Mouse (Mus musculus): Measurements from ENCODE around the gene Ubc.

Ubc gene

GRCm38 (mm10) chr5:125382673-125383558, 7.1 kb downstream of the Ubc start:
- peak; percentile 82 for DNase-seq (ENCODE audit: low spot score)

DNA sequence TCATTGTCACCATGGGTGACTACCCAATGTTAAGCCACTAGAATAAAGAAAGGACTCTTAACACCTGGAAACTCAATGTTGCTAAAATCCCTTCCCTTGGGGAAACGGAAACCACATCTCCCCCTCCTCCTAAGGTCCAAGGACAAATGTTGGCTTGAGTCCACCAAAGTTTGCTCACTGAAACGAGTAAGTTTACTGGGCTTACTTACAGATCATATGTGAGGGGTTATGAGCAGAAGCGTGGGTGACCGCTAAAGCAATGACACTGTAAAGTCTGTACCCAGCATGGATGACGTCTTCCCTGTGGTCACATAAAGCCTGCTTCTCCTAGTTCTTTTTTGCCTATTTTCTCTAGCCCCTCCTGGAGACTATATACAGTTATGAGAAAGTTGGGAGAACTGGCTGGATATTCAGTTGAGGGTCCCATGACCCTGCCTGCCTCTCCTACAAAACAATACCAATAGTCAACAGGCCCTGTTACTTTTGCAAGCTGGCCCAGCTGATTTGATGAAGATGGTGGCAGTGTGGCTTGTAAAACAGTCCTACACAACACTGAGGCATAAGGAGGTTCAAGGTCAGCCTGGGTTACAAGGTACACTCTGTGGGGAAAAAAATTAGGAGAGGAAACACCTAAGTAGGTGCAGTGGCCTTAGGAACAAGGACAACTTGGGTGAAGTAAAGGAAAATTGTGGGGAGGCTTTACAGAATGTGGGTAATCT, 7.9 kb downstream of the Ubc start:
- DNase-seq (ENCODE audit: low spot score): no peak

- no peak for DNase-seq (ENCODE audit: low spot score)
Observed at GRCm38 (mm10) chr5:125378919-125379318, 11.1 kb downstream of the Ubc start.

DNA sequence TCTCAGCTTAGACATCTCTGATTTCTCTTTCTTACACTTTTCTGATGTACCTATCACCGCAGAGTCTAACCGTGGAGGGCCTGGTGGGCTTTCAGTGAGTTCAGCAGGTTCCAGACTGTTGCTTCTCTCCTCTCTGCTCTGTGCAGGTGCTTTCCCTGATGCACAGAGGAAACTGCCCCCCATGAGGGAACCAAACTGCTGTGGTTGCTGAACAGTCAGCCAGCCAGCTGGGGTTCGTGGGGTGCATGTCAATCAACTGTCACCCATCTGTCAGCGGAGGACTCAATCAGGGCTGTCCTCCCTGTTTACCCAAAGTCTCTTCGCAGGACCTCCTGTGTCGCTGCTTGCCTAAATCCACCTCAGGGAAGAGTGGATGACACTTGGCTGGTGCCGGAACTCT, 12.8 kb downstream of the Ubc start:
- no peak for DNase-seq (ENCODE audit: low spot score)

GRCm38 (mm10) chr5:125375871-125376270, 14.1 kb downstream of the Ubc start:
- DNase-seq (ENCODE audit: low spot score): no peak

GRCm38 (mm10) chr5:125372027-125372426, 18.0 kb downstream of the Ubc start:
- DNase-seq (ENCODE audit: low spot score): no peak

GRCm38 (mm10) chr5:125370950-125371693, 18.9 kb downstream of the Ubc start:
- DNase-seq (ENCODE audit: low spot score): no peak

DNA sequence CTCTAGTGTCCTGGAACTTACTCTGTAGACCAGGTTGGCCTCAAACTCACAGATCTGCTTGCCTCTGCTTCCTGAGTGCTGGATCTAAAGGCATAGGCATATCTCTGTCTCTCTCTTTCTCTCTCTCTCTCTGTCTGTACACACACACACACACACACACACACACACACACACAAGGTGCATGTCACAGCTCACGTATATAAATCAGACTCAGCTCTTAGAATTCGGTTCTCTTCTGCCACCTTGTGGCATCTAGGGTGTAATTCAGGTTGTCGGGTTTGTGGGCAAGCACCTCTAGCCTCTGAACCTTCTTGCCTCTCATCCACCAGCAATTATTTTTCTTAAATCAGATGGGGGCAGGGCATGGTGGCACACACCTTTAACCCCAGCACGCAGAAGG, 21.4 kb downstream of the Ubc start:
- peak; percentile 86 for DNase-seq (ENCODE audit: low spot score)

DNA sequence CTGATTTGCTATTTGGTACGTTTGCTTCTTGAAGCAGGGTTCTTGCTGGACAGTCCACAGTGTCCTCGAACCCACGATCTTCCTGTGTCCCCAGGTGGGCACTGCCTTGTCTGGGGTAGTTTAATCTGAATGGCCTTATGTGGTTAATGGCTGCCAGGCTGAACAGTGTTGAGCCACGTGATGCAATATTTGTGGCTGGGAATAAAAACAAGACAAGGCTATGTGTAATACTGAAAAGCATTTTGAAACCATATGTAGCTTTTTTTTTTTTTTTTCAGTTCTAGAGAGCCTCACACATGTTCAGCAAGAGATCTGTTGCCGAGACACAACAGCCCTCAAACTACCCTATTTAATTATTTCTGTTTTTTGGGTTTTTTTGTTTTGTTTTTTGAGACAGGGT, 21.8 kb downstream of the Ubc start:
- DNase-seq (ENCODE audit: low spot score): no peak

DNA sequence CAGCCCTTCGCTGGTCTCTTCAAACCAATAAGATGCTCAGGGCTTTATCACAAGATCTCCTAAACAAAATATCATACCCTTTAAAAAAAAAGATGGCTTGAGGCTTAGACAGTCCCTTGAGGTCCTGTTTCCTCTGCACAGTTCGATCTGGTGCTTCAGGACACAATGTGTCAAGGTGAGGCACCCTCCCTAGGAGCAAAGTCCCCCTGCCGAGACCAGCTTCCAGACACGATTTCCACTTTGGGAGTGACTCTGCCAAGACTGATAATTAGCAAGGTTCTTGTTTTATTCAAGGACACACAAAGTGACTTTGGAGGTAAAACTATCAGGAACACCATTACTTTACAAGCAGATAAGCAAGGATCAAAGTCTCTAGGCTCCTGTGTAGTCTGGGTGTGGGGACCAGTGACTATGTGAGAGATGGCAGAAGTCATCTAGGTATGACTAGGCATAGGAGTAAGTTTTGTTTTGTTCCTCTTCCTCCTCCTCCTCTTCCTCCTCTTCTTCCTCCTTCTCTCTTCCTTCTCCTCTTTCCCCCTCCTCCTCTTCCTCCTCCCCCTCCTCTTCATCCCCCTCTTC, 25.1 kb downstream of the Ubc start:
- no peak for DNase-seq (ENCODE audit: low spot score)

DNA sequence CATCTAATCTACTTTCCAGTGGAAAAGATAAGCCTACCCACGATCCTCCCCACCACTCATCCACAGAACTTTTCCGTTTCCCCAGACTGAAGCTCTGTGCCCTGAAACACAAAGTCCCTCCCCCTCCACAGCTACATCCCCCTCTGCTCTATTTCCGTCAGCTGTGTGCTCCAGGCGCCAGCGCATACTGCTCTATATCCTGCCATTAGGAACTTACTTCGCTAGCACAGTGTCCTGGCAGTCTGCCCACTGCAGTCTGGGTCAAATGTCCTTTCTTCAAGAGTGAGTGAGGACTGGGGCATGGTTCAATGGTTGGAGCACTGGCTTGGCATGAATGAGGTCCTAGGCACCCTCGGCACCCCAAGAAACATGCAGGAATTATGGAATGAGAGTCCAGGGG, 26.1 kb downstream of the Ubc start:
- DNase-seq (ENCODE audit: low spot score): no peak

DNA sequence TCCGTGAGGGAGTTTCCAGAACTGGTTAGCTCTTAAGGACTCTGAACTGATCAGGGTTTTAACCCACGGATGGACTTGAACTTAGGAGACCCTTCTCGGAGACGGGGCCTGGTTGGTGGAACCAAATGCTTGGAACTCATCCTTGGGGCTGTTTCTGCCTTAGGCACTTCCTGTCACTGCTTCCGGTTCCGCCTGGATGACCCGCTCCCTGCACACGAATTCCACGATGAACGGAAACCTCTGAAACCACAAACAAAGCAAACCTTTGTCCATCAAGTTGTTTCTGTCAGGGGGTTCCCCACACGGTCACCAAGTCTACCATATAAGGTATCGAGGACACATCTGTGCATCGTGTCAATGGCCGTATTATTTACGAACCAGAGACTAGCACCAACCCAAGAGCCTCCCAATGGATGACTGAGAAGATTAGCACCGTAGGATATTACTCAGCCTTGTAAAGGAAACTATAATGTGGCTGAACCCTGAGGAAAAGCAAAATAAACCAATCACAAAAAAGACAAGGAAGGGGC, 29.0 kb downstream of the Ubc start:
- no peak for DNase-seq (ENCODE audit: low spot score)

- DNase-seq (ENCODE audit: low spot score): peak; percentile 58
Observed at GRCm38 (mm10) chr5:125360566-125360965, 29.4 kb downstream of the Ubc start.

- DNase-seq (ENCODE audit: low spot score): no peak
Observed at GRCm38 (mm10) chr5:125358270-125358608, 31.8 kb downstream of the Ubc start.

DNA sequence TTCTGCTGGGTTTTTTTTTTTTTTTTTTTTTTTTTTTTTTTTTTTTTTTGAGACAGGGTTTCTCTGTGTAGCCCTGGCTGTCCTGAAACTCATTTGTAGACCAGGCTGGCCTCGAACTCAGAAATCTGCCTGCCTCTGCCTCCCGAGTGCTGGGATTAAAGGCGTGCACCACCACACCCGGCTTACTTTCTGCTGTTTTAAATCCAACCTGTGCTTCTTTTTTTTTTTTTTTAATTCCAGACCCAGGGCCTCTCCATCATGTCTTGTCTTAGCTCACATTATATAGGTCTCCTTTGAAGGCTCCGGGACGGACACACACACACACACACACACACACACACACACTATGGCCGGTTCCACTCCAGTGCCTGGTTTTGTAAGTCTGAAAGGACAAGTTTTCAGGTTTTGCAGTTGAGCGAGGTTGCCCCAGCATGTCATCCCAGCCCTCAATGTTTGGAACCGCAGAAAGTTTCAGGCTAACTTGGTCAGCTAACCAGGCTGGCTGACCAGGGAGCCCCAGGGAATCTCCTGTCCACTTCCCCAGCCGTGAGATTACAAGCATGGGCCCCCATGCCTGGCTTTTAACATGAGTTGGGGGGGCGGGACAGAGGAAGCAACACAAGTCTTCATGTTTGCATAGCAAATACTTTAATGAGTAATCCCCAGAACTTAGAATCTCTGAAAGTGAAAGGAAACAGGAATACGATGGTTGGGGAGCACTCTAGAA, 32.3 kb downstream of the Ubc start:
- no peak for DNase-seq (ENCODE audit: low spot score)

DNA sequence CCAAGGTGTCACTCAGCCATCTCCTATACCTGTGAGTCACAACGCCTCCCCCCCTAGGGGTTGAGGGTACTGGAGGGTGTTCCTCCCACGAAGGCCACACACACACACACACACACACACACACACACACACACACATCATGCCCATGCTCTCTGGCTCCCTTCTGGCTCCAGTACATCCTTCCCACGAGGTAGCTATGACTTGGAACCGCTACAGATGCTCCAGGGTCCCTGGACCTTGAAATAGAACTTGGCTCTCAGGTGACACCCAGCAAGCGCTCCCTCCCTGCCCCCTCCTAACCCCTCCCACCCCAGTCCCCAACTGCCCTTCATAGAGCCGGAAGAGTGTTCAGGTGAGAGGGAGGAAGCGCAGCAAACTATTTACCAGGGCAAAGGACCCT, 34.4 kb downstream of the Ubc start:
- DNase-seq (ENCODE audit: low spot score): no peak

GRCm38 (mm10) chr5:125354885-125355492, 35.0 kb downstream of the Ubc start:
- DNase-seq (ENCODE audit: low spot score): no peak

DNA sequence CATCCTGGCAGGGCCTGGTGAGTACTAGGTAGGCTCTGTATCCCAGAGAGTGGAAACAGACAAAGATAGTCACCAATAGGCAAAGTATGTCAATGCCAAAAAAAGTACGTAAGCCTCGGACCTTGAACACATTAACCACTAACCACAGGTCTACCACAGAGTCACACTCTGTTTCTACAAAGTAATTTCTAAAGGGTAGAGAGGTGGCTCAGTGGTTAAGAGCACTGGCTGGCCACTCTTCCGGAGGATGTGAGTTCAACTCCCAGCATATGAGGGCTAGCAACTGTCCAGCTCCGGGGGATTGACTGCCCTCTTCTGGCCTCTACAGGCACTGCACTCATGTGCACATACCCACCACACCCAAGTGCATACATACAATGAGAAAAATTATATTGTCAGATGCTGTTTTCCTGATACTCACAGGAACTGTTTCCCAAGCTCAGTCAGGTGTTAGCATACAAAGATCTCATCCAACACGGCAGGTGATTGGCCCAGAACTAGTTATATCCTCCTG, 37.2 kb downstream of the Ubc start:
- no peak for DNase-seq (ENCODE audit: low spot score)

- no peak for DNase-seq (ENCODE audit: low spot score)
Observed at GRCm38 (mm10) chr5:125351939-125352338, 38.1 kb downstream of the Ubc start.

DNA sequence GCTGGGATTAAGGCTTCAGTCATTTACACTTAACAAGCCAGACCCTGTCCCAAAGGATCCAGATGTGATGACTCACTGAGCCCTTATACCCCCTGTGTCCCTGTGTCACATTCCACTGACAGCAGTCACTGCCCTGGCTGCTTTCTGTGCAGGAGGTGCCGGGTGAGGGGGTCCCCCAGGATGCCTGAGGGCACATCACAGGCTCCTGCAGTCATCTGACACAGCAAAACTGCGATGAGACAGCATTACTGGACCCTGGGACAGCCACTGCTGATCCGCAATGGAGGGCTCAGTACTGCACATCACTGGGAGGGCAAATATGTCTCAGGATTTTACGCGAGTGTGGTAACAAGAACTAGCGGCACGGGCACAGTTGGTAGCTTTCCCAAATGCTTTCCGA, 38.9 kb downstream of the Ubc start:
- no peak for DNase-seq (ENCODE audit: low spot score)

DNA sequence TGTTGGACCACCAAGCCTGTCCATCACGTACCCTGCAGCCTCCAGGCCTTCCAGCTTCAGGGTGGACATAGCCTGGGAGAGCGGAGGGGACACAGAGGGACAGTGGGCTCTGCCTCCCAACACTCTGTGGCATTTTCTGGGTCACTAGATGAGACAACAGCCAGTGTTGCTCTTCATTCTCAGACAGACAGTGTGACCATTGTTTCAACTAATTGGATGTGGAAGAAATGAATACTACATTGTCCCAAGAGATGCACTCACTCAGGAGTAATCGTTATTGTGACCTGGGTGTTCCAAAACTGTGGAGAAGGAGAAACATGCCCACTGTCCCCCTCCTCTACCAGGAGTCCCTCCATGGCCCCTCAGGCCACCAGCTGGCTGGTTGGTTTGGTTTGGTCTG, 40.6 kb downstream of the Ubc start:
- peak; percentile 70 for DNase-seq (ENCODE audit: low spot score)

Measured in retina, embryonic 14.5 days (tissue).